Mouse (Mus musculus) embryonic facial prominence, embryonic 11.5 days (tissue): ENCODE data around the gene Csf2ra. TPM values are rescaled to one million over a fixed set of nuclear protein-coding genes. Genes with fewer than 3 reads are reported as not detected.
"Not testable (repeated sequence)": the region's sequence is repeated elsewhere in the genome, so short reads cannot be mapped to it uniquely, and the experiment has no call there.

ENCODE experiments used
- ATAC-seq: fragments of 200-750 bp; cut with Nextera tagmentation; replicated peaks from 2 replicates; pipeline ENCODE4 v1.8.0; 2017; ENCODE audit warnings: low read depth; ENCODE audit not compliant: insufficient number of reproducible peaks, low FRiP score, low TSS enrichment
- DNase-seq: peaks from one replicate; pipeline ENCODE4 v3.0.0-alpha.2; 2015; ENCODE audit warnings: low spot score
- H3K27ac ChIP-seq: fragments of 300-500 bp; sonication (generic); replicated peaks from 2 replicates; pipeline ENCODE4 v1.5.1; 2014; ENCODE audit warnings: mild to moderate bottlenecking, low read depth, low read length, control low read depth
- H3K27me3 ChIP-seq: fragments of 300-500 bp; sonication (generic); 2 replicates; pipeline ENCODE4 v1.6.1; 2014; ENCODE audit warnings: mild to moderate bottlenecking, low read length, moderate library complexity, mixed read lengths; ENCODE audit not compliant: control insufficient read depth, insufficient read depth
- H3K36me3 ChIP-seq: fragments of 300-500 bp; sonication (generic); replicated peaks from 2 replicates; pipeline ENCODE4 v1.6.1; 2014; ENCODE audit warnings: low read depth, mild to moderate bottlenecking, low read length, moderate library complexity, mixed read lengths; ENCODE audit not compliant: control insufficient read depth, insufficient read depth
- H3K4me1 ChIP-seq: fragments of 300-500 bp; sonication (generic); 2 replicates; pipeline ENCODE4 v1.6.1; 2014; ENCODE audit warnings: low read length, mixed read lengths; ENCODE audit not compliant: control insufficient read depth, insufficient read depth
- H3K4me2 ChIP-seq: fragments of 300-500 bp; sonication (generic); 2 replicates; pipeline ENCODE4 v1.6.1; 2014; ENCODE audit warnings: low read depth, mild to moderate bottlenecking, control low read depth, low read length, moderate library complexity
- H3K4me3 ChIP-seq: fragments of 300-500 bp; sonication (generic); 2 replicates; pipeline ENCODE4 v1.5.1; 2014; ENCODE audit warnings: low read depth, low read length, control low read depth
- H3K9ac ChIP-seq: fragments of 300-500 bp; sonication (generic); replicated peaks from 2 replicates; pipeline ENCODE4 v1.6.1; 2014; ENCODE audit warnings: mild to moderate bottlenecking, control low read depth, low read length
- H3K9me3 ChIP-seq: fragments of 300-500 bp; sonication (generic); replicated peaks from 2 replicates; pipeline ENCODE4 v1.6.1; 2016; ENCODE audit warnings: mild to moderate bottlenecking, low read length, inconsistent platforms, mixed read lengths; ENCODE audit not compliant: control insufficient read depth
- WGBS: fragments of 180-500 bp; shearing (Covaris S2); extraction: QIAGEN DNeasy Blood & Tissue Kit; methylation state at CpG from one replicate; pipeline ENCODE4 v1.1.7; 2014; 5-methylcytosine and 5-hydroxymethylcytosine counted together
- polyA plus RNA-seq: library from polyadenylated mRNA; unstranded; fragments of >200 nt; fragmentation: Nextera tagmentation; extraction: Ambion mirVana; gene quantifications from 2 replicates; pipeline ENCODE4 v1.2.1, GENCODE M21; 2014

Csf2ra gene
- polyA plus RNA-seq = 6.7 and 10.1 TPM in 2 replicates

GRCm38 (mm10) chr19:61227941-61228701 is at the start of gene Csf2ra:
Csf2ra (minus strand) TSS chr19:61228429.
- Histone ChIP-seq H3K4me1 (no peaks in the 10 kb centered on the region), H3K27ac (no peak within 1 kb of the TSS), H3K36me3 (no peaks in the 10 kb centered on the region), H3K9ac (peak within 1 kb of the TSS; percentile 32; the same call in 1 of the 2 replicates), H3K4me3 (peak within 1 kb of the TSS; percentile 54), H3K4me2 (peak within 1 kb of the TSS; percentile 56), H3K27me3 (no peaks in the 10 kb centered on the region), H3K9me3 (no peaks in the 10 kb centered on the region)
- ATAC-seq (no peak), DNase-seq (no peak)
- 60% methylated on average over 36 of the region's 36 CpGs for WGBS

- DNase-seq (no peak), ATAC-seq (no peak)
- Histone ChIP-seq H3K27ac (no peak overlapping the region), H3K9ac (no peak overlapping the region), H3K27me3 (no peaks in the 10 kb centered on the region), H3K4me1 (no peaks in the 10 kb centered on the region), H3K4me3 (no peak overlapping the region), H3K4me2 (no peak overlapping the region), H3K36me3 (no peaks in the 10 kb centered on the region), H3K9me3 (no peaks in the 10 kb centered on the region)
- 83% methylated on average over 1 of the region's 1 CpGs for WGBS
These were observed 47.2 kb upstream of the Csf2ra start for GRCm38 (mm10) chr19:61275446-61275845.

GRCm38 (mm10) chr19:61269141-61269540 is 40.9 kb upstream of the Csf2ra start:
- not testable (repeated sequence) for H3K4me1 ChIP-seq, ATAC-seq, H3K36me3 ChIP-seq, H3K4me3 ChIP-seq, H3K27ac ChIP-seq, H3K9me3 ChIP-seq, H3K27me3 ChIP-seq, DNase-seq, H3K9ac ChIP-seq, H3K4me2 ChIP-seq
- WGBS = 34% methylated on average over 11 of the region's 11 CpGs

GRCm38 (mm10) chr19:61267141-61267540 is 38.9 kb upstream of the Csf2ra start:
- Histone ChIP-seq H3K4me1 (no peaks in the 10 kb centered on the region), H3K27me3 (no peaks in the 10 kb centered on the region), H3K9me3 (no peaks in the 10 kb centered on the region), H3K4me3 (no peak overlapping the region), H3K27ac (no peak overlapping the region), H3K36me3 (no peaks in the 10 kb centered on the region), H3K4me2 (no peak overlapping the region), H3K9ac (no peak overlapping the region)
- DNase-seq = no peak
- WGBS = 22% methylated on average over 7 of the region's 7 CpGs
- no peak for ATAC-seq

- Histone ChIP-seq H3K4me2 (no peak overlapping the region), H3K4me1 (no peaks in the 10 kb centered on the region), H3K9me3 (no peaks in the 10 kb centered on the region), H3K4me3 (no peak overlapping the region), H3K36me3 (no peaks in the 10 kb centered on the region), H3K9ac (no peak overlapping the region), H3K27ac (no peak overlapping the region), H3K27me3 (no peaks in the 10 kb centered on the region)
- WGBS = 5% methylated on average over 26 of the region's 26 CpGs
- ATAC-seq = no peak
- peak; percentile 57 for DNase-seq
These were observed 38.4 kb upstream of the Csf2ra start for GRCm38 (mm10) chr19:61266651-61267050.

- no peaks in the 10 kb centered on the region for H3K4me1 ChIP-seq
- WGBS = 2% methylated on average over 12 of the region's 12 CpGs
- H3K9me3 ChIP-seq = no peaks in the 10 kb centered on the region
- no peak overlapping the region for H3K9ac ChIP-seq
- H3K4me2 ChIP-seq = no peak overlapping the region
- H3K27me3 ChIP-seq = no peaks in the 10 kb centered on the region
- H3K27ac ChIP-seq = no peak overlapping the region
- no peaks in the 10 kb centered on the region for H3K36me3 ChIP-seq
- no peak overlapping the region for H3K4me3 ChIP-seq
- peak; percentile 51 for DNase-seq
- no peak for ATAC-seq
These were observed 38.0 kb upstream of the Csf2ra start for GRCm38 (mm10) chr19:61266246-61266615.

GRCm38 (mm10) chr19:61265349-61266245 is 37.4 kb upstream of the Csf2ra start:
- ATAC-seq (no peak), DNase-seq (peak; percentile 68)
- H3K4me1 ChIP-seq = no peaks in the 10 kb centered on the region
- H3K4me3 ChIP-seq = no peak overlapping the region
- WGBS = 31% methylated on average over 3 of the region's 3 CpGs
- no peaks in the 10 kb centered on the region for H3K36me3 ChIP-seq
- no peak overlapping the region for H3K9ac ChIP-seq
- H3K27ac ChIP-seq = no peak overlapping the region
- no peaks in the 10 kb centered on the region for H3K9me3 ChIP-seq
- no peak overlapping the region for H3K4me2 ChIP-seq
- H3K27me3 ChIP-seq = no peaks in the 10 kb centered on the region

GRCm38 (mm10) chr19:61264933-61265332 is 36.7 kb upstream of the Csf2ra start:
- Histone ChIP-seq H3K36me3 (no peaks in the 10 kb centered on the region), H3K9ac (no peak overlapping the region), H3K9me3 (no peaks in the 10 kb centered on the region), H3K4me1 (no peaks in the 10 kb centered on the region), H3K4me2 (no peak overlapping the region), H3K27me3 (no peaks in the 10 kb centered on the region), H3K27ac (no peak overlapping the region), H3K4me3 (no peak overlapping the region)
- DNase-seq = no peak
- no peak for ATAC-seq
